26 mouse cellular contexts compared by ENCODE assay signal in the genomic region with DNA sequence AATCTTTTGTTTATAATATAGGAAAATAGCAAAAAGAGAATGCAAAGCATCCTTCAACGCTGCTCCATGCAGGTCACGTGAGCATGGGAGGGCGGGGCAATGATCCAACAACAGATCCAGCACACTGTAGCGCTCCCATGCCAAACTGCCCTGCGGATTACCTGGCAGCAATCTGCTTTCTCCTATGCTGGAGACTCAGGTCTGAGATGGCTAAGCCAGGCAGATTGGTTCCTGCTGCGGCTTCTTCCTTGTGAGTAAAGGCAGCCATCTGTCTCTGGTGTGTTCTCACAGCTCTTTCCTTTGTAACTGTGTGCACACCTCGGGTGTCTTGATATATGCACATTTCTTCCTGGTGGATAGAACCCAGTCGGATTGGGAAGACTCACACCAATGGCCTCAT.
DNase-seq lines count a peak whose midpoint lies in the region; ATAC-seq lines count a peak whose summit lies in the region.
"Had no signal": no experiment of that assay in that cellular context is flagged by ENCODE, and none has a peak within 500 bp of the region (broad histone marks: within the 10 kb centered on the region; RNA-seq: fewer than 3 reads in every experiment).

No protein-coding gene starts in this region.

- no peak overlapping the region for H3K27ac ChIP-seq in heart, embryonic 12.5 days (ENCODE audit: poor library complexity, severe bottlenecking)
- H3K27ac ChIP-seq in forebrain, embryonic 11.5 days (ENCODE audit: low read depth, low read length) = no peak overlapping the region
- H3K27ac ChIP-seq: hindbrain, embryonic 10.5 days; kidney, postnatal 0 days; liver, embryonic 14.5 days; macrophage; midbrain, embryonic 13.5 days; stomach, embryonic 15.5 days had no signal

- no peaks in the 10 kb centered on the region for H3K4me1 ChIP-seq in heart, embryonic 12.5 days (replicated peaks)
- no peaks in the 10 kb centered on the region for H3K4me1 ChIP-seq in forebrain, embryonic 11.5 days (replicated peaks; ENCODE audit: control insufficient read depth, insufficient read depth, low read length)
- H3K4me1 ChIP-seq: hindbrain, embryonic 10.5 days; midbrain, embryonic 13.5 days; stomach, embryonic 15.5 days had no signal

- DNase-seq in ZHBTc4 (ENCODE audit: low read depth, low spot score) = peak; percentile 5
- DNase-seq in cerebellum, adult 11 months = peak; percentile 76
- DNase-seq in cerebellum, adult 9-10 months = peak; percentile 88
- DNase-seq in cerebellum, postnatal 36 days = peak; percentile 85 to 88
- no peak for DNase-seq in forebrain, embryonic 11.5 days (ENCODE audit: low spot score)
- DNase-seq in thymus, postnatal 10 days (ENCODE audit: low spot score in 2 of 2) = no peak
- DNase-seq: adrenal gland, postnatal 10 days; B cell, adult 2 months; heart, postnatal 14 days; kidney, adult 8-10 months; kidney, postnatal 4 days; liver; lung, adult 2 months; lung, postnatal 10 days; right cerebral cortex, postnatal 25 days; thymus, postnatal 25 days had no signal

- no peak overlapping the region for H3K4me2 ChIP-seq in heart, embryonic 12.5 days
- H3K4me2 ChIP-seq in forebrain, embryonic 11.5 days (ENCODE audit: low read depth, low read length, severe bottlenecking) = no peak overlapping the region
- H3K4me2 ChIP-seq: midbrain, embryonic 13.5 days; stomach, embryonic 15.5 days had no signal

- H3K36me3 ChIP-seq in heart, embryonic 12.5 days = no peaks in the 10 kb centered on the region
- H3K36me3 ChIP-seq in forebrain, embryonic 11.5 days (ENCODE audit: control insufficient read depth, insufficient read depth, low read length) = no peaks in the 10 kb centered on the region
- H3K36me3 ChIP-seq: hindbrain, embryonic 10.5 days; midbrain, embryonic 13.5 days; stomach, embryonic 15.5 days had no signal

- no peak overlapping the region for H3K4me3 ChIP-seq in heart, embryonic 12.5 days
- no peak overlapping the region for H3K4me3 ChIP-seq in forebrain, embryonic 11.5 days (ENCODE audit: low read depth, low read length)
- H3K4me3 ChIP-seq: hindbrain, embryonic 10.5 days; midbrain, embryonic 13.5 days; stomach, embryonic 15.5 days had no signal

- H3K9me3 ChIP-seq in heart, embryonic 12.5 days (replicated peaks) = peaks cover 2% of the 10 kb centered on the region; the same call in 1 of the 2 replicates
- H3K9me3 ChIP-seq in forebrain, embryonic 11.5 days (ENCODE audit: control insufficient read depth, low read length) = no peaks in the 10 kb centered on the region
- H3K9me3 ChIP-seq: midbrain, embryonic 13.5 days; stomach, embryonic 15.5 days had no signal

- no peaks in the 10 kb centered on the region for H3K27me3 ChIP-seq in heart, embryonic 12.5 days (replicated peaks)
- no peaks in the 10 kb centered on the region for H3K27me3 ChIP-seq in forebrain, embryonic 11.5 days (ENCODE audit: control insufficient read depth, insufficient read depth, low read length)
- H3K27me3 ChIP-seq: CH12.LX; midbrain, embryonic 13.5 days; stomach, embryonic 15.5 days had no signal

- no peak for ATAC-seq in heart, embryonic 12.5 days (ENCODE audit: insufficient number of reproducible peaks, low FRiP score)
- ATAC-seq in forebrain, embryonic 11.5 days (replicated peaks; ENCODE audit: low FRiP score) = no peak
- ATAC-seq: forebrain, embryonic 14.5 days; intestine, embryonic 16.5 days; midbrain, embryonic 13.5 days had no signal

- no peak overlapping the region for H3K9ac ChIP-seq in heart, embryonic 12.5 days
- no peak overlapping the region for H3K9ac ChIP-seq in forebrain, embryonic 11.5 days (ENCODE audit: low read length)
- H3K9ac ChIP-seq: liver, embryonic 14.5 days; midbrain, embryonic 13.5 days; stomach, embryonic 15.5 days had no signal

- 80% methylated on average over 8 of the region's 8 CpGs for WGBS in heart, embryonic 12.5 days
- WGBS in forebrain, embryonic 11.5 days = 84% methylated on average over 8 of the region's 8 CpGs

Comparison
In these comparisons a context has a peak if more than half of its experiments do, and no peak if none do; other contexts are left out.
1. DNase-seq: peak in ZHBTc4 (single experiment), cerebellum, adult 11 months (single experiment), cerebellum, adult 9-10 months (single experiment) and cerebellum, postnatal 36 days (2 of 2); none in forebrain, embryonic 11.5 days (single experiment) and thymus, postnatal 10 days (0 of 2).